Mouse (Mus musculus): Measurements from ENCODE around the gene Gdpd5. TPM values are rescaled to one million over a fixed set of nuclear protein-coding genes. Genes with fewer than 3 reads are reported as not detected.

Gene Gdpd5
- total RNA-seq, 2 experiments from 2014 or later, result 20.3 to 26.2 TPM

- DNase-seq (ENCODE audit: extremely low spot score in 1 of 2, low spot score in 1 of 2), result no peak
These were observed 55.3 kb downstream of the Gdpd5 start for GRCm38 (mm10) chr7:99436530-99436929.

DNA sequence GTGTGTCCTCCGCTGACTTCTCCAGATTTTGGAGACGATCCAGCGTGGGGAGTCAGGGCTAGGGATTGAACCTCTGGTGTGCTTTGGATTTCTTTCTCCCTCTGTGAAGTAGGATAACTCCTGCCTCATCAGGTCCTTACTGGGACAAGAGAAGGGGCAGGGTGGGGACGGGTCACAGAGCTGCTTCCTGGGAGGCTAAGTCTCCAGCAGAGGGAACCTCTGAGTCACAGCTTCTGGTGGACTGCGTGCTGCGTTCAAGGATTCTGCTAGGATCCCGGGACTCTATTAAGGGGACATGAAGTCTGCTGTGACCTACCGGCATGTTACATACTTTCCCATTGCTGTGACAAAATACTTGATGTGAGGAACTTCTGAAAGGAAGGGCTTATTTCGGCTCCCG lies 57.7 kb downstream of the Gdpd5 start:
- DNase-seq (ENCODE audit: extremely low spot score in 1 of 2, low spot score in 1 of 2), result no peak

GRCm38 (mm10) chr7:99441534-99442072 lies 60.4 kb downstream of the Gdpd5 start:
- no peak for DNase-seq (ENCODE audit: extremely low spot score in 1 of 2, low spot score in 1 of 2)

- no peak for DNase-seq (ENCODE audit: extremely low spot score in 1 of 2, low spot score in 1 of 2)
These were observed 62.0 kb downstream of the Gdpd5 start for GRCm38 (mm10) chr7:99443164-99443563.

DNA sequence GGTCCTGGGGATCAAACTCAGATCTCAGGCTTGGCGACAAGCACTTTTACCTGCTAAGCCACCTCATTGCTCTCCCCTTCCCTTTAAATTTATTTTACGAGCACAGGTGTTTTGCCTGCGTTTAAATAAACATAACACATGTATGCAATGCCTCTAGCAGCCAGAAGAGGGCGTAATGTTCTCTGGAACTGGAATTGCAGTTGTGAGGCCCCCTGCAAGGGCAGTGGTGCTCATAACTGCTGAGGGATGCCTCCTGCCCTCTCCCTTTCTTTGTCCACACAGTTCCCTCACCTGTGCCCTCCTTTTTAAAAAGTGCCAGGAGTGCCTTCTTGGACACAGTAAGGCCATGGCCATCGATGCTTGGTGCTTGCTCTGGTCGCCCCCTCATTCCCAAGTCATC lies 62.8 kb downstream of the Gdpd5 start:
- DNase-seq (ENCODE audit: extremely low spot score in 1 of 2, low spot score in 1 of 2), result no peak

GRCm38 (mm10) chr7:99445833-99446232 lies 64.6 kb downstream of the Gdpd5 start:
- DNase-seq (ENCODE audit: extremely low spot score in 1 of 2, low spot score in 1 of 2), result no peak

GRCm38 (mm10) chr7:99447323-99447722 lies 66.1 kb downstream of the Gdpd5 start:
- no peak for DNase-seq (ENCODE audit: extremely low spot score in 1 of 2, low spot score in 1 of 2)

DNA sequence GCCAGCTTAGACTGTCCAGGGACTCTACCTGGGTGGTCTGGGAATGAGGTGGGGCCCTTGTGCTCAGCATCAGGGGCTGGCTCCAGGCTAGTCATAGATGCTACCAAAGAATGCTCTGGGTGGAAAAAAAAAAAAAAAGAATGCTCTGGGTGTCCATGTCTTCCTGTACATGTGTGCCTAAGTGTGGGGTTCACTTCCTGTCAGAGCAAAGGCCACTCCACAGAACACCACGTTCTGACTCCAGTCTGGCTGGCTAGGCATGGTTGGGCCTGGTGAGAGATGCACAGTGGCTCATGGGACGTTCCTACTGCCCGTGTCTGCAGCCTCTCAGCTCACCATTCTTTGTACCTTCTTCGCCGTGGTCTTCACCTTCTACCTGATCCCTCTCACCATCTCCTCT lies 67.4 kb downstream of the Gdpd5 start:
- DNase-seq (ENCODE audit: extremely low spot score in 1 of 2, low spot score in 1 of 2), result no peak

DNA sequence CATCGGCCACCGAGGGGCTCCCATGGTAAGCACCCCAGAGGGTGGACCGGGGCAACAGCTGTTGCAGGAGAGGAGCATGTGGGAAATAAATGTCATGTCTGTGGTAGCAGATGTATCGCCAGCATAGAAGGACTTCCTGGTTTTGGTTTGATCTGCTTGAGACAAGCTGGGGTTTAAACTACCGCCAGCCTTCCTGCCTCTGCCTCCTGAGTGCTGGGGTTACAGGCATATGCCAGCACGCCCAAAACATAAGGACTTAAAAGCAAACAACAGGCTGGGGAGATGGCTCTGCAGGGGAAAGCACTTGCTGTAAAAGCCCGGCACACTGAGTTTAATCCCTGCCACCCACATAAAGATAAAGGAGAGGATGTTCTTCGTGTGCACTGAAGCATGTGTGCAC lies 67.8 kb downstream of the Gdpd5 start:
- no peak for DNase-seq (ENCODE audit: extremely low spot score in 1 of 2, low spot score in 1 of 2)

GRCm38 (mm10) chr7:99449751-99450150 lies 68.5 kb downstream of the Gdpd5 start:
- peak in 1 of 2 experiments; percentile 59 for DNase-seq (ENCODE audit: extremely low spot score in 1 of 2, low spot score in 1 of 2)

DNA sequence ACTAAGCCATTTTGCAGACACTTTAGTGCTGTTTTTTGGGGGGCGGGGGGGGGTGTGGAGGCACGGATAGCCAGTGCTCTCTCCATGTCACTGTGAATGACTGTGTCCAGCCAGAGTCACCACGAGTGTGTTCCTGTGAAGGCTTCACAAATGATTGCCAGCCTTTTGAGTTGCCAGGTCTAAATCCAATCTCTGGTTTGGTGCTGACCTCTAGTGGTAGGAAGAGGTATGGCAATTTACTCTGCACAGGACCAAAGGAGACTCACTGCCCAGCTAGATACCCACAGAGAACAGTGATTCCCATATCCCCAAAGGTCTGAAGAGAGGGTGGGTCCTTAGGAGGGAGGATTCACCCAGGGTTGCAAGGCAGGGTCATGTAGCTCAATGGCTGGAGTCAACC lies 69.5 kb downstream of the Gdpd5 start:
- peak in 1 of 2 experiments; percentile 66 for DNase-seq (ENCODE audit: extremely low spot score in 1 of 2, low spot score in 1 of 2)

DNA sequence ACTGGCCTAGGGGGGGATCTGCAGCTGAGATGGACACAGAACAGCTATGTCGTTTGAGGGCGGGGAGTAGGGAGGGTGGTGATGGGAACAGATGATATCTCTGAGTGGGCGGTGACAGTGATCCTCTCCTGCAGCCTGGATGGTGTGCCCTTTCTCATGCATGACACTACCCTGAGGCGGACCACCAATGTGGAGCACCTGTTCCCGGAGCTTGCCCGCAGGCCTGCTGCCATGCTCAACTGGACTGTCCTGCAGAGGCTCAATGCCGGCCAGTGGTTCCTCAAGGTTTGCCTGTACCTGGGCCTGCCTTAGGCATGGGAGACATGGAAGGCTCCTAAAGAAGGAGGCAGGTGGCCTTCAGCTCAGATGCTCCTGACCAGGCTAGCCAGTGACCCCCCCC lies 71.6 kb downstream of the Gdpd5 start:
- DNase-seq (ENCODE audit: extremely low spot score in 1 of 2, low spot score in 1 of 2), result no peak

DNA sequence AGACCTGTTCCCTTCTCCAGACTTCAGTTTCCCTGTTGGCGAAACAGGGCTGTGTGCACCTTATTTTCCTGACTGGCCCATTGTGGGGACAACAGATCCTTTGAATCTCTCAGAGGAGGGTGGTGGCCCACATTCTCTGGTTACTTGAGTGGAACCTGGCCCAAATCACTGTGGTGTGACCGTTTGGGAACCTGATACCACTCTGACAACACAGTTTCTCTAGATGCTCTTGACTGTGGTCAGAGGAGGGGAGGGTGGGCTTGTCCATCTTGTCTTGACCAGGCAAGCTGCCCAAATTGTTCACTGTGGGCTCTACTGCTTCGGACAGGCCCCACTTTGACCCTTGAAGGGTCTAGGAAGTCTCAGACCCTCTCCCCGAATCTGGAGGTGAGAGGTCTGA lies 72.8 kb downstream of the Gdpd5 start:
- no peak for DNase-seq (ENCODE audit: extremely low spot score in 1 of 2, low spot score in 1 of 2)

- DNase-seq (ENCODE audit: extremely low spot score in 1 of 2, low spot score in 1 of 2), result no peak
These were observed 77.6 kb downstream of the Gdpd5 start for GRCm38 (mm10) chr7:99458849-99459248.

DNA sequence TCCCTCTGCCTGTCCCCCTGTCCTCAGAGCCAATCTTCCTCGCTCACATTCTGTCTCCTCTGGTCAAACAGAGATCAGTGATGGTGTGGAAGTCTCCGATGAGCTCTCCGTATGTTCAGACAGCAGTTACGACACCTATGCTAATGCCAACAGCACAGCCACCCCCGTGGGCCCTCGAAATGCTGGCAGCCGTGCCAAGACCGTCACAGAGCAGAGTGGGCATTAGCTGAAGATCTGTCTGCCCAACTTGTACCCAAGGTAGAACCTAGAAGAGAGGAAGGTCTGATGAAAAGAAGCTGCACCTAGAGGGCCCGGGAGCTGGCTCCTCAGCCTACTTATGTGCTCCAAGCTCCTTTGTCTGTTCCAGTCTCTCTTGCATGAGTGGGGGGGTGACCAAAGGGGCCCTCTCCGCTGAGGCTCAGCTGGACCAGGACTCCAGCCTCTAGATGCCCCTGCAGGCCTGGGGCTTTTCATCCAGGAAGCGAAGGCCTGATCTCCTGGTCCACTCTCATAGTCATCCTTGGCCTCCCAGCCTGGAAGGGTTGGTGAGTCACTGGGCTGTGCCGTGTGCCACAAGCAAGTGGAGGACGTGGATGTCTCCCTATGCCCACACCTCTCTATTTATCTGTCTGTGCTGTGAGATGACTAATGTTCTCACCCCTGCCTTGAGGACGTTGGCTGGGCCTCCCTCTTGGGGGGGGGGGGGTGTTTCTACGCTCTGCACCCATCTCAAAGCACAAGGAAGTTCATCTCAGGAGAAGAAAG lies 78.9 kb downstream of the Gdpd5 start:
- no peak for DNase-seq (ENCODE audit: extremely low spot score in 1 of 2, low spot score in 1 of 2)

GRCm38 (mm10) chr7:99463120-99463519 lies 81.9 kb downstream of the Gdpd5 start:
- DNase-seq (ENCODE audit: extremely low spot score in 1 of 2, low spot score in 1 of 2), result no peak

DNA sequence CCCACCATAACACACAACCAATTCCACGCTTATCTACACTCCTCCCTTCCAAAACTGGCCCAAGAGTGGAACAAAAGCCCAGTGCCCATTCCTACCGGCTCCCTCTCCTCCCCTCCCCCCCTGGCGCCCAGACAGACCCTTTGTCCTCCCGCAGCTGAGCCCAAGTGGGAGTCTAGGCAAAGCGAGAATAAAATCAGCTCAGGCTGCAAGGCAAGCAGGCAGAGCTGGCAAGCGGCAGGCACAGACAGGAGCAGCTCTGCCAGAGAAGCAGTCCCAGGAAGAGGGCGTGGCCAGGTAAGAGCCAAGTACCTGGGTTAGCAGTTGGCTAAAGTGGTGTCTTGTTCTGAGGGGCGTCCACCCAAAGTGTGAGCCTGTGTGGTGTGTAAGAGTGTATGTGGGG lies 84.6 kb downstream of the Gdpd5 start, which contains the start of gene Klhl35:
Gene Klhl35 (plus strand): TSS at position 194 of the 400 bp plus-strand sequence.
- DNase-seq (ENCODE audit: extremely low spot score in 1 of 2, low spot score in 1 of 2), result no peak

GRCm38 (mm10) chr7:99467916-99468282 lies 86.7 kb downstream of the Gdpd5 start:
- DNase-seq (ENCODE audit: extremely low spot score in 1 of 2, low spot score in 1 of 2), result no peak

- peak in 1 of 2 experiments; percentile 56 for DNase-seq (ENCODE audit: extremely low spot score in 1 of 2, low spot score in 1 of 2)
These were observed 87.3 kb downstream of the Gdpd5 start for GRCm38 (mm10) chr7:99468283-99469132.

DNA sequence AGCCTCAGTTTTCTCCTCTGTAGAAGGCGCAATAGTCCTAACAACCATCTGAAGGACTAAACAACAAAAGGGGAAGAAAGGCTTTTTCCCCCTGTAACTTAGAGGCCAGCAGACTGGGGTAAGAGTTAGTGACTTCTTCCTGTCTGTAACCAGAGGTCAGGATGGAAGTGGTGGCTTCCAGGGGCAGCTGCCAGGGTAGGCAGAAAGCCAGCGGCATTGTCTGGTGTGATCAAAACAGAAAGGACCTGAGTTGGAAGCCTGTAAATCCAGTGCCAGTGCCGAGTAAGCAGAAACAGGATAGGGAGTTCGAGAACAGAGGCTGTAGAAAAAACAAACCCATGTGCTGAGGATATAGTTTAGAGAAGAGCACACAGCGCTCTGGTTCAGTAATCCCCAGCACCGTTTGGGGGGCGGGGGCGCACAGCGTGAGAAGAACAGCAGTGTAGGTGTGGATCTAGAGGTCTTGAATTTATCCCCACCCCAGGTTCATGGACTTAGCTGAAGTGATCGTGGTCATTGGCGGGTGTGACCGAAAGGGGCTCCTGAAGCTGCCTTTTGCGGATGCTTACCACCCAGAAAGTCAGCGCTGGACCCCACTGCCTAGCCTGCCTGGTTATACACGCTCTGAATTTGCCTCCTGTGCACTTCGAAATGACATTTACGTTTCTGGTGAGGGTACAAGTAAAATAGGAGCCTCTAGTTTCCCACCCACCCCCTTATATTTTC lies 88.6 kb downstream of the Gdpd5 start:
- peak in 1 of 2 experiments; percentile 8 for DNase-seq (ENCODE audit: extremely low spot score in 1 of 2, low spot score in 1 of 2)

DNA sequence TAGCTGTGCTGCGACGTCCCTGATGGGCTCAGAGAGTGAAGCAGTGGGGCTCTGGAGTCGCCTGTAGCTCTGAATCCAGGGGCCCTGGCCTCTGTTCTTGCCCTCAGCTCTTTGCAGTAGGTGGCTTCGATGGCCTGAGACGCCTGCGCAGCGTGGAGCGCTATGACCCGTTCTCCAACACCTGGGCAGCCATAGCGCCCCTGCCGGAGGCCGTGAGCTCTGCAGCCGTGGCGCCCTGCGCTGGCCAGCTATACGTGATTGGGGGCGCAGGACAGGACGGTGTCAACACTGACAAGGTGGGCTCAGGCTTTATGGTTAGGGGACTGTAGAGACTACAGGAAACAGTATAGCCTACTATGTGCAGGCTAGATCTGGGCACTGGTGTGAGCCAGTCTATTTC lies 90.4 kb downstream of the Gdpd5 start:
- no peak for DNase-seq (ENCODE audit: extremely low spot score in 1 of 2, low spot score in 1 of 2)
